Mouse (Mus musculus) megakaryocyte, embryonic 14.5 days (primary cell): ENCODE measurements at regions not wholly inside any gene's neighbourhood (a gene's known extent, or its start where the extent isn't known, plus 50 kb on each side); places are given as distances from the start of the nearest gene placed in this dataset.

ENCODE experiments used
- H3K27me3 ChIP-seq: replicated peaks from 2 replicates; pipeline ENCODE3; 2012; ENCODE audit warnings: inconsistent platforms
- H3K36me3 ChIP-seq: replicated peaks from 2 replicates; pipeline ENCODE3; 2012; ENCODE audit warnings: low read length, inconsistent platforms, mixed read lengths
- H3K4me1 ChIP-seq: 2 replicates; pipeline ENCODE4 v1.6.1; 2012; ENCODE audit warnings: inconsistent platforms
- H3K4me3 ChIP-seq: replicated peaks from 2 replicates; pipeline ENCODE3; 2012; ENCODE audit warnings: moderate library complexity, mild to moderate bottlenecking, inconsistent platforms
- H3K9me3 ChIP-seq: 2 replicates; pipeline ENCODE4 v1.6.1; 2012; ENCODE audit warnings: inconsistent platforms
- FLI1 ChIP-seq: IDR thresholded peaks from 2 replicates; pipeline ENCODE4 v1.6.1; 2012; ENCODE audit warnings: low read length, inconsistent platforms, mixed read lengths
- GATA1 ChIP-seq: IDR thresholded peaks from 3 replicates; pipeline ENCODE4 v1.6.1; 2012; ENCODE audit warnings: mixed read lengths, low read length, inconsistent platforms, borderline replicate concordance

DNA sequence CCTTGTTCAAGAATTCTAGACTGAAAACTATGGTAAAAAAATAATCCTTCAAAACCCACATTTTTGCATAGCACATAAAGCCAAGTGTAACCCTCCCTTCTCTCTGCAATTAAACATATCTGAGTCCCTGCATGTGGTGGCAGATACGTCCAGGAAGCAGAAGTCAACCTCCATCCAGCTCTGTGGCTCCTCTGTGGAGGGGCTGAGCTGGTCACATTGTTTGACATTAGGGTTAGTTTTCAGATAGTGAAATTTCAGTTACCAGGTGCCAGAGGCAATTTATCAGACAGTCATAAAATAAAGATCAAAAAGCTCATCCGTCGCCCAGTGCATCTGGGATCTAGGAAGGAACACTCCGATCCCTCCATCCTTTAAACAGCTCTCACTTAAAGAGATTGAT lies 77.1 kb upstream of the Nt5c1b start:
- no peaks in the 10 kb centered on the region for H3K9me3 ChIP-seq
- H3K4me3 ChIP-seq, result no peak overlapping the region
- TF ChIP-seq FLI1 (no peak), GATA1 (no peak)
- H3K27me3 ChIP-seq, result no peaks in the 10 kb centered on the region
- H3K36me3 ChIP-seq, result no peaks in the 10 kb centered on the region
- no peaks in the 10 kb centered on the region for H3K4me1 ChIP-seq

DNA sequence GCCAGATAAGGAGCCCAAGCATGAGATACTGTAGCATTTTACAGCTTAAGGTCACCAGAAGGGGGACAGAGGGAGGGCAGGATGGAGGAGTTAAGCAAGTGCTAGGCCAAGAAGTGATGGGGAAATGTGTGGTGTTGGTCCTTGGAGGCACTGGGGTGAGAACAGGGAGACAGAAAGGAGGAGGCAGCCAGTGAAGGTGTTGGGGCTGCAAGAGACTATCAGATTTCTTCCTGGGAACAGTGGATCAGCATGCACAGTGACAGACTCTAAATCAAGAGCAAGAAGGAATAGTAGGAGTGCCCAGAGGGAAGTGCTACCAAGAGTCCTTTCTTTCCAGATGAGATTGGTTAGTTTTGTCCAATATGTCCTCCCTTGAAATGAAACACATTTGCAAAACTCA lies 63.8 kb upstream of the Nt5c1b start:
- Histone ChIP-seq H3K36me3 (no peaks in the 10 kb centered on the region), H3K4me1 (no peaks in the 10 kb centered on the region; the same call in 1 of the 2 replicates), H3K9me3 (no peaks in the 10 kb centered on the region), H3K4me3 (no peak overlapping the region), H3K27me3 (no peaks in the 10 kb centered on the region)
- TF ChIP-seq FLI1, result no peak
- no peak for TF ChIP-seq GATA1
